Mouse (Mus musculus) adrenal gland, adult (tissue): Measurements from ENCODE around the gene Ttc9.

ENCODE experiments used
- DNase-seq, 2 experiments: peaks; one replicate each; pipeline ENCODE4 v3.0.0; 2022 to 2023; ENCODE audit warnings: low spot score in 1 of 2; ENCODE audit not compliant: inconsistent age in 2 of 2

The Ttc9 gene

GRCm38 (mm10) chr12:81657321-81657720 is 26.3 kb downstream of the Ttc9 start:
- peak in 1 of 2 experiments; percentile 9 for DNase-seq

- DNase-seq: no peak
These were observed 27.0 kb downstream of the Ttc9 start for GRCm38 (mm10) chr12:81658086-81658485.

- DNase-seq: no peak
These were observed 31.0 kb downstream of the Ttc9 start for GRCm38 (mm10) chr12:81662076-81662475.

DNA sequence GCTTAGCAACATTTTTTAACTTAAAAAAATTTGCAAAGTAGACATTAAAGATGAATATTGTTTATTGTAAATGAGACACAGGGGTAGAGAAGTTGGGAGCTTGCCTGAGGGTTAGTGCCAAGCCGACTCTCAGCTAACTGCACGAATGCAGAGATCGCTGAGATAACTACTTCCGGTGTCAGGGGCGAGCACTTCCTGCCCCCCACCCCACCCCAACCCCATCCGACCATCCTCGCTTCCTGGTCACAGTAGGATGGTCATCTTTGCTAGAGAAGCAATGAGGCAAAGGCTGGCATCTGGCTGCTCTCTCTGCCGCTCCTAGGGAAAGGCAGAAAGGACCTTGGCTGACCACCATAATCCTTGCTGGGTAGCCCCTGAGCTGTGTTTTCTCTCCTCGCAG is 32.1 kb downstream of the Ttc9 start:
- DNase-seq: no peak

DNA sequence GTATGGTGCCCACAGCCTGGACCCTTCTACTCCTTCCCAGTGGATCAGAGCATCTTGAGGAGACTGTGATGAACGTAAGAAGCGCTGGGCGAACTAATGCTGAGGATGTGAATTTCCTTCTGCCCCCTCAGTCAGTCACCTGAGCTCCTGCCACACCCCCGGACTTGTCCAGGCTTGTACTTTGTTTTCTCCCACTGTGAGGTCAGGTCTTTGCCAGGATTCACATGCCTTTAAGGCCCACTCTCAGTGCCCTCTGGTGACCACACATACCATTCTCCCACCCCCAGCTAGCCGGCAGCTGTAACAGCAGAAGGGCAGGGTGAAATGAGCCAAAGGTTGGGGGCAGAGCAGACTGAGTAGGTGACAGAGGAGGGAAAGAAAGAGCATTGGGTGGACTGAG is 32.9 kb downstream of the Ttc9 start:
- DNase-seq: no peak

DNA sequence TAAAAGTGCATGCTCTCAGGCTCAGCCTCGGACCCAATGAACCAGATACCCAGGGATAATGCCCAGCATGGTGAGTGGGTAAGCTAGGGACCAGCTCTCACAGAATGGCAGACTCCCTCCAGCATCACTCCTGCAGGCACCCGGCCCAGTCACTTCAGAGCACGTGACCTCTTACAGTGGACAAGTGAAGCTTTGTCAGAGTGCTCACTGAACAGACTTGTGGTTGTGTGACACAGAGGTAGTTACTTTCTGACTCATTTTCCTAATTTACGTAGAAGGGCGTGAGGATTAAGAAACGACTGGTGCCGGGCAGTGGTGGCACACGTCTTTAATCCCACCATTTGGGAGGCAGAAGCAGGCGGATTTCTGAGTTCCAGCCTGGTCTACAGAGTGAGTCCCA is 37.4 kb downstream of the Ttc9 start:
- no peak for DNase-seq

DNA sequence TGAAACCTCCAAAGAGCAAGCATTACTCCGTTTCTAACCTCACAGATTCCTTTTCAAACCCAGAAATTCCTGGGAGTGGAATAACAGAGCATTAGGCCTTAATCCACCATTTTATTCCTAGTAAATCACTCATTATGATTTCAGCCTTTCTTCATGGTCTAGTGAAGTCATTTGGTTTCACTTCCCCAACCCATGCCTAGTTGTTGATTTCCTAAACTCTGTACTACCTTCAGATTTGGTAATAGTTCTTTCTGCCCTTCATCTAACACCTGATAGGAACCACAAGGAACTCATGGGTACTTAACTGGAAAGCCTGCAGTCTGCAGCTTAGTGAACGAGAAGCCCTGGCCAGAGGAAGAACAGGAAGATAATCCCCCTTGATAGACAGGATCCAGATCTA is 44.5 kb downstream of the Ttc9 start:
- no peak for DNase-seq

DNA sequence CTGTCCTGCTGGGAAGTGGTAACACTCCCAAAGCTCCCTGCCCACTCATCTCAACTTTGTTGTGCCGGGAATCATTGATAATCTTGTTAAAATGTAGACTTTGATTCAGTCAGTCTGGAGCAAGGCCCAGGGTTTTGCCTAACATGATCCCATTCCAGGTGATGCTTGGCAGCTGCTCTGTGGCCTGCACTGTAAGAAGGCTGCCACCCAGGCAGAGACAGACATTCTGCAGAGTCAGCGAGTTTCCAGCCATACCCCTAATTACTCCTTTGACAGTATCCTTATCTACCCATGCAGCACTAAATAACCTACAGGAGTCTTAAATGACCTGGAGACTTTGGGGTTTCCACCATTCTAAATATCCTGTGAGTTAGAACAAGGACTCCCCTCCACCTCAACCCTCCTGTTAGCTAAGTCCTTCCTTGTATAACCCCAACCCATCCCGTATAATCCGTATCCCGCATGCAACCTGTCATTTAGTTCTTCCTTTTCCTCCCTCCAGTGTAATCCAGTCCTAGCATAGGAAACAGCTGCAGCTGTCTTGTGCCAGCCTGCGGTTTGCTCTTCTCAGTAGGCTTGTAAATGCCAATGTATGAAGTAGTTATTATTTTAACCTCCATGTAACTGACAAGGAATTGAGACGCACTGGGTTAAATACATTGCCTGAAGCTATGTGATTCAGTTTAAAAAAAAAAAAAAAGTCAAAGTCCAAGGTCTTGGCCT is 48.9 kb downstream of the Ttc9 start:
- no peak for DNase-seq

DNA sequence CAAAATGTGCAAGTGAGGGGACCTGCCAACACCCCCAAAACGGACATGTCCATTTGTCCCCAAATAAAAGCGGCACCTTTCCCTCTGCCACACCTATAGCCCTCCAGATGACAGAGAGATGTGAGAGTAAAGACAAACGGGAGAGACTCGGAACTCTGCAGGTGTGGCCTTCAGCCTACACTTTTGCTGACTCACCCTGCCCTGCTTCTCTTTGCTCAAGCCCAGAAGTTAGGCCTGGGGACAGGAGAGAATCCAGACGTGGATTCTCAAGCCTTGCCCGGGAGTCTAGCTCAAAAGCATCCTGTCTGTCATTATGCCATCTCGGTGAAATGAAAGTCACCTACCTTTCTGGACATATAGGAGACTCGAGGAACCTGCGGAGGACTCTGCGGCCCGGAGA is 52.3 kb downstream of the Ttc9 start:
- DNase-seq: no peak

GRCm38 (mm10) chr12:81684096-81684495 is 53.0 kb downstream of the Ttc9 start:
- no peak for DNase-seq

- no peak for DNase-seq
These were observed 54.9 kb downstream of the Ttc9 start for GRCm38 (mm10) chr12:81685981-81686380.

DNA sequence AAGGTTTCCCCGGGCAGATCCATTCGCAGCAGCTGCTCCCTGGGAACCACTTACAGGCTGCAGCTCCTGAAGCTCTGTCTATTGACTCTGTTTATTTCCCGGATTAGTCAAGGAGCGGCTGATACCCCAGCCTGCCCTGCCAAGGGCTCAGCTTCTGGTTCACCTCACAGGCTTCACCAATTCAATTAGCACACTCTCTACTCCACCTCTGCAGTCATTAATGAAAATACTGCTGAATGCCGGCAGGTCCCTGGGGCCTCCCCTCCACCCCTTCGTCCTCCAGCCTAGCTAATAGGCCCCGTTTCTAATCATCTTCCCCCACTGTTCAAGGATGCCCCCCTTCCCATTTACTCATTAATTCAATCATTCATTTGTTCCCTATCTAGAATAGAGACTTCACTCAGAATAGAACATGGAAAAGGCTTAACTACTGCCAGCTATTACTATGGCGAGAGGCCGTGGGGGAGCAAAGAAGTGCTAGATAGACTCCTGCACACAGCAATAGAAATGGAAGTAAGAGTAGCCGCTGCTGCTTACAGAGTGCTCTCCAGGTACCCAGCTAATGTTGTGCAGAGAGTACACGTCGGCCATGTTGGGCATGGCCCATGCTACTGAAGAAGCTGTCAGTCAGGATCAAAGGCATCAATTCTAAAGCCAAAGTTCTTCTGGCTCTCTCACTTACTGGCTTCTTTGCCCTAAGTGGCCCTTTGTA is 55.5 kb downstream of the Ttc9 start:
- DNase-seq: peak in 1 of 2 experiments; percentile 32

- DNase-seq: no peak
These were observed 56.8 kb downstream of the Ttc9 start for GRCm38 (mm10) chr12:81687873-81688272.

DNA sequence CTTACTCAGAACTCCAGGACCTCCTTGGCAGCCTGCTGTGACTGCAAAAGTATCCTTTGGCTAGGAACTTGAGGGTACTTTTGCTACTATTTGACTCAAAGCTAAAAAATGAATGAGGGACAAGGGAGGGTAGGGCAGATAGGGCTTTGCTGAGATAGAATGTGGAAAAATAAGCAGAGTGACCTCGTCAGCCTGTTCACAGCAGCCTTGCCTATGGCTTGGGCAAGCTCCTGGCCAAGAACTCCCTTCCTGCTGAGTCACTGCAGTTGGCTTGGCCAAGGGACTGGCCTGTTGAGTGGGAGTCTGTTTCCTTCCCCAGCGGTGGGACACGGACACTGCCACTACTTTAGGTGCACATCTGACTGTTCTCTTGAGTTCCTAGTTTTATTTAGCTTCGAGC is 57.5 kb downstream of the Ttc9 start:
- DNase-seq: peak; percentile 16 to 68

DNA sequence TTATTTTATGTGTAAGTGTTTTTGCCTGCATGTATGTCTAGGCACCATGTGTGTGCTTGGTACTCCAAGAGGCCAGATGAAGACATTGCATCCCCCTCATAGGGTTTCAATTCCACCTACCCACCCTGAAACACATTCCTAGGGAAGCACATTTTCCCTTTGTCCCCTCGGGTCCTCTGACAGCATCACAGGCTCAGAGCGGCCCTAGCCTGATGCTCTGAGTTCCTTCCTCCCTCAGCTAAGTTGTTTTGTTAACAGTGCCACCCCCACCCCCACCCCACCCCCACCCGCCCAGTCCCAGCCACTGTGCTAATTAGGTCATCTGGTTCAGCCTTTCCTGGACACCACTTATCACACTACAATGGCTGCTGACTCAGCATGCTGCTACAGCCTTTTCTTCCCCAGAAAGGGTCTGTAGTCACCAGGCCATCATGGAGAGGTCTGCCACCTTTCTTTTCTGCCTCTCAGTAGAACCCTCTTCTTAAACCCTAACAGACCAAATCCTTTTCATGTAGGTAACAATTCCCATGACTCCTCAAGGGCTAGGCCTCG is 58.5 kb downstream of the Ttc9 start:
- DNase-seq: no peak

DNA sequence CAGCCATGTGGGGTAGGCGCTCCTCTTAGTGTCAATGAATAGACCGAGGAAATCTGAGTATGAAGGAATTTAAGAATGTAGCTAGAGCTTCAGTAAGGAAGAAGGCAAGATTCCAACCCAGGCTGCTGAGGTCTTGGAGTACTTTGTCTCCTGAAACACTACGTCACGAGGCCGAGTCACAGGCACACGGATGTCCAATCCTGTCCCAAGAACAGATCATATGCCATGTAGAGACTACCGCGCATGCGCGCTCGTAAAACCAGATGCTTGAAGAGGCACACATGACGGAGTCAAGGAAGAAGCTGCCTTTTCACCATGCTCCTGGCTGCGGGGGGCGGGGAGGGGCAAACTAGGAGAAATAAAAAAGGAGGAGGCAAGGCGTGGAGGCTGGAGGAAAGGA is 59.1 kb downstream of the Ttc9 start:
- no peak for DNase-seq

DNA sequence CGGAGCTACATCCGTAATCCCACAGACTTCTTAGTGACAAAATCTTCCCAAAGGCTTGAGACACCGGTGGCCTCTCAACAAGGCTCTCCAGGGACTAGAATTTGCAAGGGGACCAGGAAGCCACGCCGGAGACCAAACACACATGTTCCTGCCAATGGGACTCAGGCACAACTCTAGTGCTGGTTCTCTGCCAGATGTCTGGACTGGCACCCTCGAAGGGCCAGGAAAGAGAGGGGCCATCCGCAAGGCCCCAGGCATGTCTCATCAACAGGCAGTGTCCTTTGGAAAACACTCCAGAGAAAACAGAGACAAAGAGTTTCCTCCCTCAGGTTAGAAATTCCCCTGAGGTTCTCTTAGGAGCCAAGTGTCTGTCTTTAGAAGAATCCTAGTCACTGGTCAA is 59.7 kb downstream of the Ttc9 start:
- peak; percentile 27 to 46 for DNase-seq

DNA sequence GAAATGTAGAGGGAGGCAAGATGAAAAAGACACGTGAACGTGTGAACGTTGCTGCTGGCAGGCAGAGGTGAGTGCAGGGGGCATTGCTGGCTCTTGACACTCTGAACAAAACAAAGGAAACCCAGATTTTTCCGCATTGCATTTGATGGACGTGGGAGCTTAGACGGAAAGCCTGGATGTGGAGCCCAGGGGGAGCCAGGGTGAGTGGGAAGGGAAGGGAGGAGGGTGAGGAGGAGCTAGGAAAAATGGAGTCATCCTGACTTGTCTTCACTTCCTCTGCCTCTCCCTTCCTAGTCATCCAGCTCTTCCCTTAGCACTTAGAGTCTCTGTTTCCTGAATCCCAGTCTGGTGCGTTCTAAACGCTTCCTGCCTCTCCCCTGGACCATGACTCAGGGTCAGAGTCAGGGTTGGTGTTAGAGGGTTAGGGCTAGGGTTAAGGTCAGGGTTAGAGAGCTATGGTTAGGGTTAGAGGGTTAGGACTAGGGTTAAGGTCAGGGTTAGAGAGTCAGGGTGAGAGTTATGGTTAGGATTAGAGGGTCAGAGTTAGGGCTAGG is 60.2 kb downstream of the Ttc9 start:
- peak; percentile 17 to 49 for DNase-seq

- DNase-seq: no peak
These were observed 67.0 kb downstream of the Ttc9 start for GRCm38 (mm10) chr12:81698011-81698410.

GRCm38 (mm10) chr12:81702903-81703302 is 71.9 kb downstream of the Ttc9 start:
- DNase-seq: no peak

- no peak for DNase-seq
These were observed 81.6 kb downstream of the Ttc9 start for GRCm38 (mm10) chr12:81712618-81713017.
